Mouse (Mus musculus) limb, embryonic 11.5 days (tissue): ENCODE results near the gene Gm3187. TPM values are rescaled to one million over a fixed set of nuclear protein-coding genes. Genes with fewer than 3 reads are reported as not detected.
"Not testable (repeated sequence)": the region's sequence is repeated elsewhere in the genome, so short reads cannot be mapped to it uniquely, and the experiment has no call there.

Experiments
- ATAC-seq: fragments of 200-750 bp; cut with Nextera tagmentation; 2 replicates; pipeline ENCODE4 v1.8.0; 2017; ENCODE audit warnings: low read depth; ENCODE audit not compliant: insufficient number of reproducible peaks, low FRiP score, low TSS enrichment
- DNase-seq: peaks from one replicate; pipeline ENCODE4 v3.0.0-alpha.2; 2015; ENCODE audit warnings: low spot score
- H3K27ac ChIP-seq: fragments of 300-500 bp; sonication (generic); replicated peaks from 2 replicates; pipeline ENCODE4 v1.5.1; 2014; ENCODE audit warnings: low read depth, mild to moderate bottlenecking, low read length
- H3K27me3 ChIP-seq: fragments of 300-500 bp; sonication (generic); 2 replicates; pipeline ENCODE4 v1.6.1; 2014; ENCODE audit warnings: mild to moderate bottlenecking, low read length, mixed read lengths; ENCODE audit not compliant: control insufficient read depth, insufficient read depth
- H3K36me3 ChIP-seq: fragments of 300-500 bp; sonication (generic); 2 replicates; pipeline ENCODE4 v1.6.1; 2014; ENCODE audit warnings: mild to moderate bottlenecking, low read length, moderate library complexity, mixed read lengths; ENCODE audit not compliant: control insufficient read depth, insufficient read depth
- H3K4me1 ChIP-seq: fragments of 300-500 bp; sonication (generic); 2 replicates; pipeline ENCODE4 v1.6.1; 2014; ENCODE audit warnings: low read length, mixed read lengths; ENCODE audit not compliant: control insufficient read depth, insufficient read depth
- H3K4me2 ChIP-seq: fragments of 300-500 bp; sonication (generic); 2 replicates; pipeline ENCODE4 v1.6.1; 2014; ENCODE audit warnings: low read depth, mild to moderate bottlenecking, moderate library complexity; ENCODE audit not compliant: severe bottlenecking
- H3K4me3 ChIP-seq: fragments of 300-500 bp; sonication (generic); 2 replicates; pipeline ENCODE4 v1.5.1; 2014; ENCODE audit warnings: low read depth, low read length
- H3K9ac ChIP-seq: fragments of 300-500 bp; sonication (generic); 2 replicates; pipeline ENCODE4 v1.6.1; 2014; ENCODE audit warnings: mild to moderate bottlenecking, low read length
- H3K9me3 ChIP-seq: fragments of 300-500 bp; sonication (generic); 2 replicates; pipeline ENCODE4 v1.6.1; 2016; ENCODE audit warnings: low read length; ENCODE audit not compliant: control insufficient read depth
- WGBS: fragments of 180-500 bp; shearing (Covaris S2); extraction: QIAGEN DNeasy Blood & Tissue Kit; methylation state at CpG from one replicate; pipeline ENCODE4 v1.1.7; 2014; 5-methylcytosine and 5-hydroxymethylcytosine counted together
- polyA plus RNA-seq: library from polyadenylated mRNA; unstranded; fragments of >200 nt; fragmentation: Nextera tagmentation; extraction: Ambion mirVana; gene quantifications from 2 replicates; pipeline ENCODE4 v1.2.1, GENCODE M21; 2014

The Gm3187 gene
- not detected in 2 replicates for polyA plus RNA-seq

DNA sequence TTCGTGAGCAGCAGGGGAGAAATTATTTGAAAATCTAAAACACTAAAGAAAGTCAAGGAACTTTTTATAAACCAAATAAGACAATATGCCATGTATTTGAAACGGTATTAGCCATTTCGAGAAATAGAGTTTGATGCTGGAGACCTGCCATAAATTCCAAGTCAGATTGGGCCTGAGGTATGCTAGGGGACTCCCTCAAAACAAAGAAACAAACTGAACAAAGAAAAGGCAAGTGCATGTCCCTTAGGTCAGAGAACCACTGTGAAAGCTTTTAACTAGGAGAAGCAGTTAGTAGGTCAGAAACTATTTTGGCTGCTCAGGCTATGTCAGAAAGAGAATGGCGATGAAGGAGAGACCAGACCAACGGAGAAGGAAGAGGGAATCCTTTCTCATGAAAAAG is at the start of gene Gm3187:
TSS of gene Gm3187 (plus strand) at position 301 of the 400 bp plus-strand sequence.
- not testable (repeated sequence) for H3K4me3 ChIP-seq, ATAC-seq, H3K4me2 ChIP-seq, DNase-seq, H3K9ac ChIP-seq, H3K4me1 ChIP-seq, H3K27ac ChIP-seq, H3K27me3 ChIP-seq, H3K36me3 ChIP-seq, H3K9me3 ChIP-seq
- 87% methylated on average over 4 of the region's 5 CpGs for WGBS

DNA sequence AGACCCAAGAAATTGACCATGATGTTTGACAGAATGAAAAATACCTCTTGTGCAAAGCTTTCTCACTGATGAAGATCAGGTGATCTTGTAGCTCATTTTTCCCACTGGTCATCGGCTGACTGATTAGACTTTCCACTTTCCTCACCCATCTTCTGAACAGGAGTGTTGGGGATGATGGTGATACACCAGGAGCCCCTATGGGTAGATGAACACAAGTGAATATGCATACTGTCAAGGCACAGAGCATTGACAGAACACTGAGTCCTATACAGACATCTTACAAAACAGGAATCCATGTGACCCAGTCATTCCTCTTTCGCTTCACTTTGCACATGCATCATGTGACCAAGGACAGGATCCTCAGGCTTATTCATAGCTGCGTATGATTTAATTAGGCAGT is 28.6 kb upstream of the Gm3187 start, which contains the start of gene Gm3194:
TSS of gene Gm3194 (minus strand) at position 101 of the 400 bp plus-strand sequence.
- not testable (repeated sequence) for H3K9me3 ChIP-seq, ATAC-seq, H3K4me2 ChIP-seq, H3K4me1 ChIP-seq, DNase-seq, H3K4me3 ChIP-seq, H3K36me3 ChIP-seq, H3K9ac ChIP-seq, H3K27ac ChIP-seq, H3K27me3 ChIP-seq
- no CpG with 5 or more reads among the region's 3 CpGs for WGBS

DNA sequence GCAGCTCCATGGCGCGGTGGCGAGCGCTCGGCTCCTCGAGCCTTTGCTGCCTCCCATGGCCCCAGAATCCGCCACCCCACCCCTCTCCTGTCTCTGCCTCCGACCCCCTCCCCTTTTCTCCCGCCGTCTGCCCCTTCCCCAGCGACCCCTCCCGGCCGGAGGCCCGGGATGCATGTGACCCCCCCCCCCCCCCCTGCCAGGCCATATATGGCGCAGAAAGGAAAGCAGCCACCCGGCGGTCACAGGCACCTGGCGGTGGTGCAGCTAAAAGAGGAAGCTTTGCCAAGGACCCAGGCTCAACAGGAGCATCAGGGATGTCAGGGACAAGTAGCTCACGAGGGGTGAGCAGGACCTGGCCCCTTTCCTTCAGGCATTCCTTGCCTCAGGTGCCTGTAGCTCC is 23.5 kb upstream of the Gm3187 start:
- not testable (repeated sequence) for H3K27ac ChIP-seq, ATAC-seq, H3K4me3 ChIP-seq, H3K36me3 ChIP-seq, H3K4me1 ChIP-seq, DNase-seq, H3K9ac ChIP-seq, H3K27me3 ChIP-seq, H3K4me2 ChIP-seq, H3K9me3 ChIP-seq
- WGBS: no CpG with 5 or more reads among the region's 19 CpGs

DNA sequence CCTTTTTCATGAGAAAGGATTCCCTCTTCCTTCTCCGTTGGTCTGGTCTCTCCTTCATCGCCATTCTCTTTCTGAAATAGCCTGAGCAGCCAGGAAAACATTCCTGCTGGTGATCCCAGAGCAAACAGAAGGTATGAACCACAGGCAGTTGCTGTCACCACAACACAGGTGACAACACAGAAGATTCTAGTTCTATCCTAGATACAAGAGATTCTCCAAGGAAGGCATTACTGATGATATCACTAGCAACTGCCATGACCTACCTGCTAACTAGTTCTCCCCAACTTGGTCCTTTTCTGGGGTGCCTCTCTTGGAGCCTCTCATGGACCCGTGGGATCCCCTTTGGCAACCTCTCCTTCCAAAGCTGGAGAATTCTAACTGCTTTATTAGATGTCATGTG is 6.3 kb upstream of the Gm3187 start, which contains the start of gene Gm8246:
TSS of gene Gm8246 (minus strand) at position 101 of the 400 bp plus-strand sequence.
- WGBS: no CpG with 5 or more reads among the region's 3 CpGs
- not testable (repeated sequence) for H3K36me3 ChIP-seq, H3K4me3 ChIP-seq, H3K9me3 ChIP-seq, H3K9ac ChIP-seq, H3K4me2 ChIP-seq, DNase-seq, H3K27ac ChIP-seq, H3K4me1 ChIP-seq, H3K27me3 ChIP-seq, ATAC-seq

DNA sequence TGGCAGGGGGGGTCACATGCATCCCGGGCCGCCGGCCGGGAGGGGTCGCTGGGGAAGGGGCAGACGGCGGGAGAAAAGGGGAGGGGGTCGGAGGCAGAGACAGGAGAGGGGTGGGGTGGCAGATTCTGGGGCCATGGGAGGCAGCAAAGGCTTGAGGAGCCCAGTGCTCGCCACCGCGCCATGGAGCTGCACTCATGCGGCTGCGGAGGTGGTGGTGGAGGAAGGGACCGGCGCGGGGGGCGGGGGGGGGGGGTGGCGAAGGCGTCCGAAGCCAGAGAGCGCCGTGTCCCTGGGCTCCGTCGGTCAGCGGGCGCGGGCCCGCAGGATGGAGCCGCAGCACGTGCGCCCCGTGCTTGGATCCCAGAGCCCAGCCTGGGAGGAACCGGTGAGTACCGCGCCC is 17.4 kb downstream of the Gm3187 start, which contains the start of gene Gm3488:
TSS of gene Gm3488 (plus strand) at position 301 of the 400 bp plus-strand sequence.
- no CpG with 5 or more reads among the region's 35 CpGs for WGBS

DNA sequence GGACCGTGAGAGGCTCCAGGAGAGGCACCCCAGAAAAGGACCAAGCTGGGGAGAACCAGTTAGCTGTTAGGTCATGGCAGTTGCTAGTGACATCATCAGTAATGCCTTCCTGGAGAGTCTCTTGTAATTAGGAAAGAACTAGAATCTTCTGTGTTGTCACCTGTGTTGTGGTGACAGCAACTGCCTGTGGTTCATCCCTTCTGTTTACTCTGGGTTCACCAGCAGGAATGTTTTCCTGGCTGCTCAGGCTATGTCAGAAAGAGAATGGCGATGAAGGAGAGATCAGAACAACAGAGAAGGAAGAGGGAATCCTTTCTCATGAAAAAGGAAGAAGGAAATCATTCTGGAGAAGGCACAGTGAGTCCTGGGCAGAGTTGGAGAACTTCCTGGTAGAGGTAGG is 54.2 kb downstream of the Gm3187 start, which contains the start of gene Gm3532:
TSS of gene Gm3532 (plus strand) at position 301 of the 400 bp plus-strand sequence.
- no CpG with 5 or more reads among the region's 2 CpGs for WGBS
- ATAC-seq, H3K27ac ChIP-seq, H3K36me3 ChIP-seq, H3K4me1 ChIP-seq, DNase-seq, H3K9me3 ChIP-seq, H3K27me3 ChIP-seq, H3K4me3 ChIP-seq, H3K4me2 ChIP-seq, H3K9ac ChIP-seq: not testable (repeated sequence)

More for the DNA sequence above, 17.4 kb downstream of the Gm3187 start, which contains the start of gene Gm3488:
- not testable (repeated sequence) for H3K36me3 ChIP-seq, DNase-seq, H3K4me3 ChIP-seq, H3K4me2 ChIP-seq, H3K9ac ChIP-seq, ATAC-seq, H3K27me3 ChIP-seq, H3K9me3 ChIP-seq, H3K4me1 ChIP-seq, H3K27ac ChIP-seq

Other genes starting within 250 kb of the Gm3187 start
- gene Gm3526, start 223.6 kb upstream of the Gm3187 start, polyA plus RNA-seq: not detected in 2 replicates
- not detected in 2 replicates for gene Gm3542, start 149.3 kb upstream of the Gm3187 start, polyA plus RNA-seq
- gene Gm3500, start 95.2 kb upstream of the Gm3187 start, polyA plus RNA-seq: not detected in 2 replicates
- 0.60 and 0.72 TPM in 2 replicates for gene Gm3194, start 28.7 kb upstream of the Gm3187 start, polyA plus RNA-seq
- gene Gm8246, start 6.4 kb upstream of the Gm3187 start, polyA plus RNA-seq: not detected in 2 replicates
- gene Gm3488, start 17.5 kb downstream of the Gm3187 start, polyA plus RNA-seq: 1.0 and 1.1 TPM in 2 replicates
- not detected in 2 replicates for gene Gm3532, start 54.3 kb downstream of the Gm3187 start, polyA plus RNA-seq
- not detected in 2 replicates for gene Gm8265, start 148.8 kb downstream of the Gm3187 start, polyA plus RNA-seq
- gene Gm9603, start 203.2 kb downstream of the Gm3187 start, polyA plus RNA-seq: not detected in 2 replicates